Mouse (Mus musculus) bone marrow, adult 2 months (tissue): ENCODE measurements around the gene Hoxd13. TPM values are rescaled to one million over a fixed set of nuclear protein-coding genes. Genes with fewer than 3 reads are reported as not detected.

Source experiments
- H3K27ac ChIP-seq: fragments of 200-500 bp; 2 replicates; pipeline ENCODE4 v1.5.1; 2012; ENCODE audit warnings: low read depth, mild to moderate bottlenecking, control low read depth, inconsistent platforms, low read length; ENCODE audit not compliant: control insufficient read depth, poor library complexity, insufficient read depth
- H3K4me1 ChIP-seq: fragments of 200-500 bp; 2 replicates; pipeline ENCODE4 v1.6.1; 2011; ENCODE audit warnings: low read length; ENCODE audit not compliant: control insufficient read depth, insufficient read depth
- H3K4me3 ChIP-seq: fragments of 200-500 bp; replicated peaks from 2 replicates; pipeline ENCODE3; 2011; ENCODE audit warnings: mild to moderate bottlenecking, low read depth, low read length, control low read depth; ENCODE audit not compliant: control insufficient read depth
- CTCF ChIP-seq: fragments of 200-500 bp; IDR thresholded peaks from 2 replicates; pipeline ENCODE4 v1.5.1; 2011; ENCODE audit warnings: low read length, control low read depth; ENCODE audit not compliant: control insufficient read depth, insufficient read depth
- POLR2A ChIP-seq: fragments of 200-500 bp; IDR thresholded peaks from 2 replicates; pipeline ENCODE4 v1.6.1; 2011; ENCODE audit warnings: low read depth, mild to moderate bottlenecking, control low read depth, low read length, borderline replicate concordance; ENCODE audit not compliant: control insufficient read depth
- WGBS: fragments of 180-500 bp; shearing (Covaris S2); methylation state at CpG from one replicate; pipeline ENCODE4 v1.1.7; 2018; 5-methylcytosine and 5-hydroxymethylcytosine counted together
- polyA plus RNA-seq: library from polyadenylated mRNA; stranded (reverse); fragments of >200 nt; gene quantifications from 2 replicates; pipeline ENCODE4 v1.2.4, GENCODE M21; 2011; ENCODE audit warnings: low replicate concordance; ENCODE audit not compliant: missing spikeins, insufficient read depth, insufficient read length

Hoxd13 gene
- polyA plus RNA-seq, 1 experiment = 1.2 TPM

DNA sequence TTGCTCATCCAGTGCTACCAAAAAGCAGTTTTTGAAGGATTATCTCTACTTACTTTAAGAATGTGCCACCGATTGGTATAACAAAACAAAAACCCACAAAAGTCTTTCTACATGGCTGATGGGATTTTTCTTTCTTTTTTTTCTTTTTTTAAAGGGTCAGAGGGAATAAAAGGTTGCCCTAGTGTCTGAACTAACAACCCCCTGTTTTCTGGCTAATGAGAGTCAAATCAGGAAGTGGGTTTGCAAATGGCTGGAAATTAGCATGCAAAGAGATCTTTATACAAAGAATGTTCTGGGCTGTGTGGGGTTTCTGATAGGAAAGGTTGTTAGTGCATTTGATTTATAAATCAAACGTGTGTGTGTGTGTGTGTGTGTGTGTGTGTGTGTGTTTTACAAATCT lies 52.3 kb downstream of the Hoxd13 start:
- 21% methylated on average over 2 of the region's 2 CpGs for WGBS
- no peak overlapping the region for H3K27ac ChIP-seq
- H3K4me3 ChIP-seq = no peak overlapping the region
- no peaks in the 10 kb centered on the region for H3K4me1 ChIP-seq
- no peak for TF ChIP-seq CTCF
- no peak for TF ChIP-seq POLR2A

DNA sequence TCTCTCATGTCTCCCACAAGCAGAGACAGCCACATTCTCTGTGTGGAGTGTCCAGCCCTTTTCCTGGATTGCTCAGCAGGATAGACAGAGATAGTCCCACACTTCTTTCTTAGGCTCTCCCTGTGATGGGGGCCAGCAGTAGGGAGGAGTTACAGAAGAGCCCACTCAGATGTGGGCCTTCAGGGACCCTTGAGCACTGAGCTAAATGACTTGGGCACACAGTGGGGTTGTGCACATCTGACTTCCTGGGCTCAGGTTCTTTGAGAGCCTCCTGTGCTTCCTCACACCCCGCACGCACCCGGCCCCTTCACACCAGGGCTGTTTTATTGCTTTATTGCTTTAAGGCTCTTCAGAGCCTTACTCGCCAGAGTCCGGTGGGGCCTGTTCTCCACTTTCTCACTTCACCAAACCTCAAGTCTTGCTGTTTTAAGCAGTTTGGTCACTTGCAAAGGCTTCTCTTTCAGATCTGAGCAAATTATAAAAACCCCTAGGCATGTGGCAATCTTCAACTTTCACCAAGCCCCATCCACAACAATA lies 52.9 kb downstream of the Hoxd13 start:
- no peak for TF ChIP-seq CTCF
- no peak for TF ChIP-seq POLR2A
- Histone ChIP-seq H3K4me1 (no peaks in the 10 kb centered on the region), H3K27ac (no peak overlapping the region), H3K4me3 (no peak overlapping the region)
- WGBS = 51% methylated on average over 5 of the region's 5 CpGs

Other genes with a start within 250 kb of the Hoxd13 start
- gene Lnpk, start 88.9 kb upstream of the Hoxd13 start, polyA plus RNA-seq = 8.4 and 14.2 TPM in 2 replicates
- not detected in 2 replicates for gene Evx2, start 8.8 kb upstream of the Hoxd13 start, polyA plus RNA-seq
- not detected in 2 replicates for gene Hoxd12, start 6.7 kb downstream of the Hoxd13 start, polyA plus RNA-seq
- 0.60 TPM in 1 of 2 replicates, not detected in the other for gene Hoxd11, start 11.2 kb downstream of the Hoxd13 start, polyA plus RNA-seq
- gene Hoxd10, start 23.6 kb downstream of the Hoxd13 start, polyA plus RNA-seq = not detected in 2 replicates
- not detected in 2 replicates for gene Hoxd9, start 29.4 kb downstream of the Hoxd13 start, polyA plus RNA-seq
- gene Hoxd8, start 36.3 kb downstream of the Hoxd13 start, polyA plus RNA-seq = 1.1 and 1.4 TPM in 2 replicates
- not detected in 2 replicates for gene Hoxd3, start 43.6 kb downstream of the Hoxd13 start, polyA plus RNA-seq
- 2.9 TPM in 1 of 2 replicates, not detected in the other for gene Hoxd4, start 43.6 kb downstream of the Hoxd13 start, polyA plus RNA-seq
- not detected in 2 replicates for gene Gm28230, start 58.4 kb downstream of the Hoxd13 start, polyA plus RNA-seq
- not detected in 2 replicates for gene Hoxd1, start 94.7 kb downstream of the Hoxd13 start, polyA plus RNA-seq
- gene Mtx2, start 157.5 kb downstream of the Hoxd13 start, polyA plus RNA-seq = 18.7 and 26.7 TPM in 2 replicates